Mouse (Mus musculus) midbrain, embryonic 15.5 days (tissue): ENCODE measurements around the gene Cutc. TPM values are rescaled to one million over a fixed set of nuclear protein-coding genes. Genes with fewer than 3 reads are reported as not detected.

Experiments used
- ATAC-seq: fragments of 200-750 bp; cut with Nextera tagmentation; replicated peaks from 2 replicates; pipeline ENCODE4 v1.8.0; 2017; ENCODE audit warnings: moderate TSS enrichment
- H3K27ac ChIP-seq: fragments of 300-500 bp; sonication (generic); 2 replicates; pipeline ENCODE4 v1.5.1; 2015; ENCODE audit warnings: mild to moderate bottlenecking, inconsistent platforms
- H3K27me3 ChIP-seq: fragments of 300-500 bp; sonication (generic); replicated peaks from 2 replicates; pipeline ENCODE4 v1.6.1; 2015; ENCODE audit warnings: inconsistent platforms
- H3K36me3 ChIP-seq: fragments of 300-500 bp; sonication (generic); replicated peaks from 2 replicates; pipeline ENCODE4 v1.6.1; 2015; ENCODE audit warnings: inconsistent platforms
- H3K4me1 ChIP-seq: fragments of 300-500 bp; sonication (generic); 2 replicates; pipeline ENCODE4 v1.6.1; 2015; ENCODE audit warnings: inconsistent platforms
- H3K4me2 ChIP-seq: fragments of 300-500 bp; sonication (generic); 2 replicates; pipeline ENCODE4 v1.6.1; 2015; ENCODE audit warnings: inconsistent platforms, mild to moderate bottlenecking, moderate library complexity
- H3K4me3 ChIP-seq: fragments of 300-500 bp; sonication (generic); 2 replicates; pipeline ENCODE4 v1.5.1; 2015; ENCODE audit warnings: mild to moderate bottlenecking, inconsistent platforms
- H3K9ac ChIP-seq: fragments of 300-500 bp; sonication (generic); 2 replicates; pipeline ENCODE4 v1.6.1; 2015; ENCODE audit warnings: mild to moderate bottlenecking, inconsistent platforms
- H3K9me3 ChIP-seq: fragments of 300-500 bp; sonication (generic); 2 replicates; pipeline ENCODE4 v1.6.1; 2016; ENCODE audit warnings: inconsistent platforms
- WGBS: fragments of 180-500 bp; shearing (Covaris S2); methylation state at CpG from one replicate; pipeline ENCODE4 v1.1.7; 2015; ENCODE audit warnings: mixed read lengths; 5-methylcytosine and 5-hydroxymethylcytosine counted together
- polyA plus RNA-seq: library from polyadenylated mRNA; unstranded; fragments of >200 nt; fragmentation: Nextera tagmentation; extraction: Ambion mirVana; gene quantifications from 2 replicates; pipeline ENCODE4 v1.2.1, GENCODE M21; 2015

Gene Cutc
- polyA plus RNA-seq, 1 experiment from 2014 or later, result 6.9 TPM

GRCm38 (mm10) chr19:43760504-43760903 is 7.7 kb downstream of the Cutc start:
- Histone ChIP-seq H3K9me3 (no peaks in the 10 kb centered on the region), H3K27ac (no peak overlapping the region), H3K27me3 (no peaks in the 10 kb centered on the region), H3K36me3 (no peaks in the 10 kb centered on the region), H3K4me2 (no peak overlapping the region), H3K4me1 (no peaks in the 10 kb centered on the region), H3K9ac (no peak overlapping the region), H3K4me3 (no peak overlapping the region)
- 20% methylated on average over 6 of the region's 6 CpGs for WGBS
- no peak for ATAC-seq

- H3K9me3 ChIP-seq, result no peaks in the 10 kb centered on the region
- no peak overlapping the region for H3K27ac ChIP-seq
- no peaks in the 10 kb centered on the region for H3K36me3 ChIP-seq
- no peak for ATAC-seq
- H3K9ac ChIP-seq, result no peak overlapping the region
- H3K4me1 ChIP-seq, result no peaks in the 10 kb centered on the region
- H3K27me3 ChIP-seq, result no peaks in the 10 kb centered on the region
- H3K4me2 ChIP-seq, result no peak overlapping the region
- H3K4me3 ChIP-seq, result no peak overlapping the region
Measured at GRCm38 (mm10) chr19:43761543-43762256, 8.9 kb downstream of the Cutc start.

- H3K4me2 ChIP-seq, result no peak overlapping the region
- H3K9me3 ChIP-seq, result no peaks in the 10 kb centered on the region
- H3K27ac ChIP-seq, result no peak overlapping the region
- no peaks in the 10 kb centered on the region for H3K4me1 ChIP-seq
- WGBS, result 72% methylated on average over 2 of the region's 2 CpGs
- H3K4me3 ChIP-seq, result no peak overlapping the region
- no peak overlapping the region for H3K9ac ChIP-seq
- H3K27me3 ChIP-seq, result no peaks in the 10 kb centered on the region
- no peaks in the 10 kb centered on the region for H3K36me3 ChIP-seq
- no peak for ATAC-seq
Measured at GRCm38 (mm10) chr19:43762410-43762809, 9.6 kb downstream of the Cutc start.

- H3K9ac ChIP-seq, result no peak overlapping the region
- H3K36me3 ChIP-seq, result no peaks in the 10 kb centered on the region
- H3K9me3 ChIP-seq, result no peaks in the 10 kb centered on the region
- no peak overlapping the region for H3K4me2 ChIP-seq
- H3K27ac ChIP-seq, result no peak overlapping the region
- ATAC-seq, result no peak
- no peaks in the 10 kb centered on the region for H3K4me1 ChIP-seq
- H3K4me3 ChIP-seq, result no peak overlapping the region
- WGBS, result 91% methylated on average over 5 of the region's 5 CpGs
- no peaks in the 10 kb centered on the region for H3K27me3 ChIP-seq
Measured at GRCm38 (mm10) chr19:43766451-43766850, 13.7 kb downstream of the Cutc start.

- Histone ChIP-seq H3K9me3 (no peaks in the 10 kb centered on the region), H3K27me3 (no peaks in the 10 kb centered on the region), H3K4me2 (no peak overlapping the region), H3K9ac (no peak overlapping the region), H3K27ac (no peak overlapping the region), H3K4me1 (no peaks in the 10 kb centered on the region), H3K36me3 (no peaks in the 10 kb centered on the region), H3K4me3 (no peak overlapping the region)
- ATAC-seq, result no peak
- WGBS, result 85% methylated on average over 9 of the region's 9 CpGs
Measured at GRCm38 (mm10) chr19:43767549-43768322, 14.9 kb downstream of the Cutc start.

- no peak overlapping the region for H3K4me3 ChIP-seq
- H3K36me3 ChIP-seq, result no peaks in the 10 kb centered on the region
- no peak for ATAC-seq
- WGBS, result 83% methylated on average over 5 of the region's 5 CpGs
- no peak overlapping the region for H3K9ac ChIP-seq
- no peaks in the 10 kb centered on the region for H3K9me3 ChIP-seq
- no peaks in the 10 kb centered on the region for H3K27me3 ChIP-seq
- no peak overlapping the region for H3K4me2 ChIP-seq
- H3K27ac ChIP-seq, result no peak overlapping the region
- H3K4me1 ChIP-seq, result no peaks in the 10 kb centered on the region
Measured at GRCm38 (mm10) chr19:43769366-43769960, 16.7 kb downstream of the Cutc start.

- Histone ChIP-seq H3K36me3 (no peaks in the 10 kb centered on the region), H3K4me3 (no peak overlapping the region), H3K4me1 (no peaks in the 10 kb centered on the region), H3K9ac (no peak overlapping the region), H3K9me3 (no peaks in the 10 kb centered on the region), H3K27me3 (no peaks in the 10 kb centered on the region), H3K4me2 (no peak overlapping the region), H3K27ac (no peak overlapping the region)
- no peak for ATAC-seq
- 94% methylated on average over 4 of the region's 4 CpGs for WGBS
Measured at GRCm38 (mm10) chr19:43770584-43770983, 17.8 kb downstream of the Cutc start.

- no peaks in the 10 kb centered on the region for H3K27me3 ChIP-seq
- no peak overlapping the region for H3K9ac ChIP-seq
- H3K4me3 ChIP-seq, result no peak overlapping the region
- no peaks in the 10 kb centered on the region for H3K9me3 ChIP-seq
- H3K4me1 ChIP-seq, result no peaks in the 10 kb centered on the region
- ATAC-seq, result no peak
- H3K27ac ChIP-seq, result no peak overlapping the region
- H3K4me2 ChIP-seq, result no peak overlapping the region
- no peaks in the 10 kb centered on the region for H3K36me3 ChIP-seq
- 91% methylated on average over 5 of the region's 5 CpGs for WGBS
Measured at GRCm38 (mm10) chr19:43771499-43771969, 18.7 kb downstream of the Cutc start.

- 43% methylated on average over 6 of the region's 6 CpGs for WGBS
- H3K4me2 ChIP-seq, result no peak overlapping the region
- H3K9me3 ChIP-seq, result no peaks in the 10 kb centered on the region
- no peak for ATAC-seq
- H3K4me3 ChIP-seq, result no peak overlapping the region
- H3K27ac ChIP-seq, result no peak overlapping the region
- H3K4me1 ChIP-seq, result no peaks in the 10 kb centered on the region
- no peaks in the 10 kb centered on the region for H3K27me3 ChIP-seq
- no peaks in the 10 kb centered on the region for H3K36me3 ChIP-seq
- H3K9ac ChIP-seq, result no peak overlapping the region
Measured at GRCm38 (mm10) chr19:43772311-43772710, 19.5 kb downstream of the Cutc start.

- no peak for ATAC-seq
- H3K27ac ChIP-seq, result no peak overlapping the region
- H3K4me1 ChIP-seq, result no peaks in the 10 kb centered on the region
- no peak overlapping the region for H3K4me2 ChIP-seq
- no peaks in the 10 kb centered on the region for H3K9me3 ChIP-seq
- no peaks in the 10 kb centered on the region for H3K27me3 ChIP-seq
- H3K9ac ChIP-seq, result no peak overlapping the region
- WGBS, result 86% methylated on average over 10 of the region's 10 CpGs
- H3K36me3 ChIP-seq, result no peaks in the 10 kb centered on the region
- no peak overlapping the region for H3K4me3 ChIP-seq
Measured at GRCm38 (mm10) chr19:43775433-43775832, 22.6 kb downstream of the Cutc start.

GRCm38 (mm10) chr19:43776561-43776960 is 23.8 kb downstream of the Cutc start:
- Histone ChIP-seq H3K9ac (no peak overlapping the region), H3K27me3 (no peaks in the 10 kb centered on the region), H3K9me3 (no peaks in the 10 kb centered on the region), H3K4me2 (no peak overlapping the region), H3K4me1 (no peaks in the 10 kb centered on the region), H3K36me3 (no peaks in the 10 kb centered on the region), H3K4me3 (no peak overlapping the region), H3K27ac (no peak overlapping the region)
- WGBS, result 86% methylated on average over 4 of the region's 4 CpGs
- ATAC-seq, result no peak

- Histone ChIP-seq H3K9ac (no peak overlapping the region), H3K4me1 (no peaks in the 10 kb centered on the region), H3K4me3 (no peak overlapping the region), H3K9me3 (no peaks in the 10 kb centered on the region), H3K27me3 (no peaks in the 10 kb centered on the region), H3K36me3 (no peaks in the 10 kb centered on the region), H3K4me2 (no peak overlapping the region), H3K27ac (no peak overlapping the region)
- ATAC-seq, result no peak
- 78% methylated on average over 2 of the region's 2 CpGs for WGBS
Measured at GRCm38 (mm10) chr19:43777308-43777707, 24.5 kb downstream of the Cutc start.
